In genomic region chr9:85596959-85597358, GRCm38 (mm10) we compare ENCODE assay signal across 8 mouse cellular contexts.
DNase-seq lines count a peak whose midpoint lies in the region; ATAC-seq and TF ChIP-seq lines count a peak whose summit lies in the region.

No protein-coding gene starts in this region.

- H3K4me1 ChIP-seq in neural tube, embryonic 11.5 days (ENCODE audit: control insufficient read depth, insufficient read depth, low read length): no peaks in the 10 kb centered on the region
- H3K4me1 ChIP-seq in forebrain, embryonic 15.5 days: no peaks in the 10 kb centered on the region

- no peak overlapping the region for H3K9ac ChIP-seq in neural tube, embryonic 11.5 days (ENCODE audit: low read length)
- H3K9ac ChIP-seq in forebrain, embryonic 15.5 days (replicated peaks): no peak overlapping the region

- no peaks in the 10 kb centered on the region for H3K27me3 ChIP-seq in neural tube, embryonic 11.5 days (ENCODE audit: control insufficient read depth, insufficient read depth, low read length)
- no peaks in the 10 kb centered on the region for H3K27me3 ChIP-seq in forebrain, embryonic 15.5 days

- intact Hi-C loops in gastrocnemius, adult 2 months (cut with DNase I): no loop called here

- no peaks in the 10 kb centered on the region for H3K36me3 ChIP-seq in neural tube, embryonic 11.5 days (ENCODE audit: control insufficient read depth, insufficient read depth, low read length)
- H3K36me3 ChIP-seq in forebrain, embryonic 15.5 days: no peaks in the 10 kb centered on the region

- DNase-seq in gastrocnemius, adult 2 months: peak; percentile 31
- DNase-seq in gastrocnemius, adult 8-10 months (ENCODE audit: low spot score in 2 of 2): no peak
- DNase-seq in neural tube, embryonic 11.5 days (ENCODE audit: low spot score): peak; percentile 23
- no peak for DNase-seq in neural tube, embryonic 10.5 days (ENCODE audit: extremely low spot score, low spot score)
- DNase-seq in adrenal gland, adult 18-20 months (ENCODE audit: low spot score in 2 of 2): peak; percentile 43 to 55
- peak; percentile 7 for DNase-seq in kidney, postnatal 14 days
- peak; percentile 68 for DNase-seq in thymus, postnatal 4 days

- H3K27ac ChIP-seq in gastrocnemius, adult 2 months: no peak overlapping the region
- H3K27ac ChIP-seq in neural tube, embryonic 11.5 days (ENCODE audit: low read depth, low read length): no peak overlapping the region
- H3K27ac ChIP-seq in forebrain, embryonic 15.5 days (replicated peaks): no peak overlapping the region

- H3K4me2 ChIP-seq in neural tube, embryonic 11.5 days (ENCODE audit: low read depth): no peak overlapping the region
- no peak overlapping the region for H3K4me2 ChIP-seq in forebrain, embryonic 15.5 days (replicated peaks)

- WGBS in neural tube, embryonic 11.5 days: 36% methylated on average over 2 of the region's 2 CpGs
- WGBS in forebrain, embryonic 15.5 days: 43% methylated on average over 2 of the region's 2 CpGs

- ATAC-seq in neural tube, embryonic 11.5 days (ENCODE audit: insufficient read depth, low FRiP score, low TSS enrichment): no peak
- ATAC-seq in forebrain, embryonic 15.5 days (replicated peaks): no peak

- H3K4me3 ChIP-seq in gastrocnemius, adult 2 months: no peak overlapping the region
- H3K4me3 ChIP-seq in neural tube, embryonic 11.5 days (ENCODE audit: low read depth, low read length): no peak overlapping the region
- no peak overlapping the region for H3K4me3 ChIP-seq in forebrain, embryonic 15.5 days

- peak; percentile 48 for TF ChIP-seq CTCF in gastrocnemius, adult 2 months (IDR thresholded peaks at IDR 0.05)

- no peaks in the 10 kb centered on the region for H3K9me3 ChIP-seq in neural tube, embryonic 11.5 days (ENCODE audit: control insufficient read depth, low read length)
- H3K9me3 ChIP-seq in forebrain, embryonic 15.5 days: no peaks in the 10 kb centered on the region

Comparison
In these comparisons a context has a peak if more than half of its experiments do, and no peak if none do; other contexts are left out.
1. DNase-seq: peak in gastrocnemius, adult 2 months (single experiment), neural tube, embryonic 11.5 days (single experiment), adrenal gland, adult 18-20 months (2 of 2), kidney, postnatal 14 days (single experiment) and thymus, postnatal 4 days (single experiment); none in gastrocnemius, adult 8-10 months (0 of 2) and neural tube, embryonic 10.5 days (single experiment).